Mouse (Mus musculus) lung, postnatal 0 days (tissue): ENCODE measurements around the gene Epas1. TPM values are rescaled to one million over a fixed set of nuclear protein-coding genes. Genes with fewer than 3 reads are reported as not detected.
A peak's percentile ranks its signal among the peaks of the same experiment; 100 is the strongest.

Experiments used
- ATAC-seq: fragments of 200-750 bp; cut with Nextera tagmentation; 2 replicates; pipeline ENCODE4 v1.8.0; 2017; ENCODE audit warnings: moderate library complexity
- DNase-seq: peaks from one replicate; pipeline ENCODE4 v3.0.0-alpha.2; 2016; ENCODE audit warnings: low spot score
- H3K27ac ChIP-seq: fragments of 300-500 bp; sonication (generic); 2 replicates; pipeline ENCODE4 v1.5.1; 2014; ENCODE audit warnings: antibody characterized with exemption, mild to moderate bottlenecking, low read length, mixed read lengths
- H3K27me3 ChIP-seq: fragments of 300-500 bp; sonication (generic); replicated peaks from 2 replicates; pipeline ENCODE4 v1.6.1; 2014; ENCODE audit warnings: low read length, mixed read lengths; ENCODE audit not compliant: insufficient read depth
- H3K36me3 ChIP-seq: fragments of 300-500 bp; sonication (generic); 2 replicates; pipeline ENCODE4 v1.6.1; 2014; ENCODE audit warnings: low read length, mixed read lengths; ENCODE audit not compliant: insufficient read depth
- H3K4me1 ChIP-seq: fragments of 300-500 bp; sonication (generic); 2 replicates; pipeline ENCODE4 v1.6.1; 2014; ENCODE audit warnings: antibody characterized with exemption, low read depth, low read length, mixed read lengths; ENCODE audit not compliant: insufficient read depth
- H3K4me2 ChIP-seq: fragments of 300-500 bp; sonication (generic); replicated peaks from 2 replicates; pipeline ENCODE4 v1.6.1; 2014; ENCODE audit warnings: low read depth, mild to moderate bottlenecking, low read length, moderate library complexity, mixed read lengths
- H3K4me3 ChIP-seq: fragments of 300-500 bp; sonication (generic); 2 replicates; pipeline ENCODE4 v1.5.1; 2014; ENCODE audit warnings: low read depth, low read length
- H3K9ac ChIP-seq: fragments of 300-500 bp; sonication (generic); replicated peaks from 2 replicates; pipeline ENCODE4 v1.6.1; 2014; ENCODE audit warnings: low read depth, mild to moderate bottlenecking
- H3K9me3 ChIP-seq: fragments of 300-500 bp; sonication (generic); 2 replicates; pipeline ENCODE4 v1.6.1; 2016; ENCODE audit warnings: low read length, mixed read lengths
- CTCF ChIP-seq: IDR thresholded peaks from 2 replicates; pipeline ENCODE4 v1.5.1; 2016; ENCODE audit warnings: antibody characterized with exemption, mild to moderate bottlenecking
- EP300 ChIP-seq: IDR thresholded peaks from 2 replicates; pipeline ENCODE4 v1.6.1; 2016; ENCODE audit warnings: antibody characterized with exemption, mild to moderate bottlenecking, control low read depth
- WGBS: fragments of 180-500 bp; shearing (Covaris S2); extraction: QIAGEN DNeasy Blood & Tissue Kit; methylation state at CpG from one replicate; pipeline ENCODE4 v1.1.7; 2014; 5-methylcytosine and 5-hydroxymethylcytosine counted together
- polyA plus RNA-seq: library from polyadenylated mRNA; unstranded; fragments of >200 nt; fragmentation: Nextera tagmentation; extraction: Ambion mirVana; gene quantifications from 2 replicates; pipeline ENCODE4 v1.2.1, GENCODE M21; 2015

The Epas1 gene
- polyA plus RNA-seq, 1 experiment from 2014 or later: 89.8 TPM

GRCm38 (mm10) chr17:86870586-86870985 is 117.1 kb downstream of the Epas1 start:
- Histone ChIP-seq H3K27ac (no peak overlapping the region), H3K4me1 (no peaks in the 10 kb centered on the region), H3K27me3 (no peaks in the 10 kb centered on the region), H3K4me3 (no peak overlapping the region), H3K9me3 (no peaks in the 10 kb centered on the region), H3K9ac (no peak overlapping the region), H3K36me3 (no peaks in the 10 kb centered on the region), H3K4me2 (no peak overlapping the region)
- 88% methylated on average over 8 of the region's 8 CpGs for WGBS
- DNase-seq (no peak), ATAC-seq (no peak)
- TF ChIP-seq EP300 (no peak), CTCF (no peak)

- TF ChIP-seq CTCF (no peak), EP300 (no peak)
- H3K9me3 ChIP-seq: no peaks in the 10 kb centered on the region
- WGBS: 51% methylated on average over 6 of the region's 6 CpGs
- no peak overlapping the region for H3K27ac ChIP-seq
- no peak overlapping the region for H3K4me3 ChIP-seq
- H3K4me1 ChIP-seq: no peaks in the 10 kb centered on the region
- no peak overlapping the region for H3K4me2 ChIP-seq
- ATAC-seq: no peak
- no peak overlapping the region for H3K9ac ChIP-seq
- no peaks in the 10 kb centered on the region for H3K36me3 ChIP-seq
- no peak for DNase-seq
- no peaks in the 10 kb centered on the region for H3K27me3 ChIP-seq
Observed at GRCm38 (mm10) chr17:86872643-86873042, 119.1 kb downstream of the Epas1 start.

GRCm38 (mm10) chr17:86876940-86877339 is 123.4 kb downstream of the Epas1 start:
- Histone ChIP-seq H3K36me3 (no peaks in the 10 kb centered on the region), H3K27me3 (no peaks in the 10 kb centered on the region), H3K4me2 (no peak overlapping the region), H3K9ac (no peak overlapping the region), H3K27ac (no peak overlapping the region), H3K9me3 (no peaks in the 10 kb centered on the region), H3K4me3 (no peak overlapping the region), H3K4me1 (no peaks in the 10 kb centered on the region)
- TF ChIP-seq CTCF: no peak
- TF ChIP-seq EP300: no peak
- DNase-seq (no peak), ATAC-seq (no peak)
- 70% methylated on average over 9 of the region's 9 CpGs for WGBS

GRCm38 (mm10) chr17:86877747-86878146 is 124.2 kb downstream of the Epas1 start:
- no peaks in the 10 kb centered on the region for H3K36me3 ChIP-seq
- H3K9me3 ChIP-seq: no peaks in the 10 kb centered on the region
- no peaks in the 10 kb centered on the region for H3K4me1 ChIP-seq
- TF ChIP-seq EP300 (no peak), CTCF (no peak)
- no peak overlapping the region for H3K4me3 ChIP-seq
- H3K9ac ChIP-seq: no peak overlapping the region
- ATAC-seq: no peak
- DNase-seq: peak; percentile 12
- no peak overlapping the region for H3K27ac ChIP-seq
- H3K27me3 ChIP-seq: no peaks in the 10 kb centered on the region
- 63% methylated on average over 2 of the region's 2 CpGs for WGBS
- H3K4me2 ChIP-seq: no peak overlapping the region

GRCm38 (mm10) chr17:86880056-86880455 is 126.6 kb downstream of the Epas1 start:
- Histone ChIP-seq H3K27me3 (no peaks in the 10 kb centered on the region), H3K4me1 (no peaks in the 10 kb centered on the region), H3K9ac (no peak overlapping the region), H3K9me3 (no peaks in the 10 kb centered on the region), H3K27ac (no peak overlapping the region), H3K4me2 (no peak overlapping the region), H3K36me3 (no peaks in the 10 kb centered on the region), H3K4me3 (no peak overlapping the region)
- 87% methylated on average over 10 of the region's 10 CpGs for WGBS
- ATAC-seq (no peak), DNase-seq (no peak)
- TF ChIP-seq CTCF: no peak
- TF ChIP-seq EP300: no peak

GRCm38 (mm10) chr17:86880461-86881044 is 127.1 kb downstream of the Epas1 start:
- 56% methylated on average over 4 of the region's 4 CpGs for WGBS
- no peak overlapping the region for H3K4me2 ChIP-seq
- ATAC-seq: no peak

More at GRCm38 (mm10) chr17:86880461-86881044, 127.1 kb downstream of the Epas1 start:
- DNase-seq: no peak
- no peak for TF ChIP-seq CTCF
- no peak for TF ChIP-seq EP300
- Histone ChIP-seq H3K27me3 (no peaks in the 10 kb centered on the region), H3K9me3 (no peaks in the 10 kb centered on the region), H3K4me3 (no peak overlapping the region), H3K36me3 (no peaks in the 10 kb centered on the region), H3K9ac (no peak overlapping the region), H3K27ac (no peak overlapping the region), H3K4me1 (no peaks in the 10 kb centered on the region)

Other genes starting within 250 kb of the Epas1 start
- 0.30 and 0.54 TPM in 2 replicates for gene Gm10309, start 248.5 kb upstream of the Epas1 start, polyA plus RNA-seq
- not detected in 2 replicates for gene Tmem247, start 163.6 kb downstream of the Epas1 start, polyA plus RNA-seq
- not detected in 2 replicates for gene Atp6v1e2, start 194.2 kb downstream of the Epas1 start, polyA plus RNA-seq
- gene Rhoq, start 209.4 kb downstream of the Epas1 start, polyA plus RNA-seq: 10.7 and 11.5 TPM in 2 replicates